Mouse (Mus musculus) forebrain, embryonic 13.5 days (tissue): ENCODE results near the gene Rbfox2. TPM values are rescaled to one million over a fixed set of nuclear protein-coding genes. Genes with fewer than 3 reads are reported as not detected.

Experiments used
- ATAC-seq: fragments of 200-750 bp; cut with Nextera tagmentation; 2 replicates; pipeline ENCODE4 v1.8.0; 2017
- H3K27ac ChIP-seq: fragments of 300-500 bp; sonication (generic); 2 replicates; pipeline ENCODE4 v1.5.1; 2015; ENCODE audit warnings: inconsistent platforms, mild to moderate bottlenecking, moderate library complexity
- H3K27me3 ChIP-seq: fragments of 300-500 bp; sonication (generic); 2 replicates; pipeline ENCODE4 v1.6.1; 2015; ENCODE audit warnings: mild to moderate bottlenecking, inconsistent platforms
- H3K36me3 ChIP-seq: fragments of 300-500 bp; sonication (generic); 2 replicates; pipeline ENCODE4 v1.6.1; 2015; ENCODE audit warnings: mild to moderate bottlenecking, inconsistent platforms; ENCODE audit not compliant: poor library complexity, severe bottlenecking
- H3K4me1 ChIP-seq: fragments of 300-500 bp; sonication (generic); 2 replicates; pipeline ENCODE4 v1.6.1; 2015; ENCODE audit warnings: inconsistent platforms
- H3K4me2 ChIP-seq: fragments of 300-500 bp; sonication (generic); 2 replicates; pipeline ENCODE4 v1.6.1; 2015; ENCODE audit warnings: inconsistent platforms, mild to moderate bottlenecking, moderate library complexity
- H3K4me3 ChIP-seq: fragments of 300-500 bp; sonication (generic); 2 replicates; pipeline ENCODE4 v1.5.1; 2015; ENCODE audit warnings: mild to moderate bottlenecking, inconsistent platforms
- H3K9ac ChIP-seq: fragments of 300-500 bp; sonication (generic); 2 replicates; pipeline ENCODE4 v1.6.1; 2015; ENCODE audit warnings: mild to moderate bottlenecking, inconsistent platforms
- H3K9me3 ChIP-seq: fragments of 300-500 bp; sonication (generic); replicated peaks from 2 replicates; pipeline ENCODE4 v1.6.1; 2016; ENCODE audit warnings: inconsistent platforms
- WGBS: fragments of 180-500 bp; shearing (Covaris S2); methylation state at CpG from one replicate; pipeline ENCODE4 v1.1.7; 2015; 5-methylcytosine and 5-hydroxymethylcytosine counted together
- polyA plus RNA-seq: library from polyadenylated mRNA; unstranded; fragments of >200 nt; fragmentation: Nextera tagmentation; extraction: Ambion mirVana; gene quantifications from 2 replicates; pipeline ENCODE4 v1.2.1, GENCODE M21; 2015

Gene Rbfox2
- polyA plus RNA-seq, 1 experiment from 2014 or later, result 116 TPM

DNA sequence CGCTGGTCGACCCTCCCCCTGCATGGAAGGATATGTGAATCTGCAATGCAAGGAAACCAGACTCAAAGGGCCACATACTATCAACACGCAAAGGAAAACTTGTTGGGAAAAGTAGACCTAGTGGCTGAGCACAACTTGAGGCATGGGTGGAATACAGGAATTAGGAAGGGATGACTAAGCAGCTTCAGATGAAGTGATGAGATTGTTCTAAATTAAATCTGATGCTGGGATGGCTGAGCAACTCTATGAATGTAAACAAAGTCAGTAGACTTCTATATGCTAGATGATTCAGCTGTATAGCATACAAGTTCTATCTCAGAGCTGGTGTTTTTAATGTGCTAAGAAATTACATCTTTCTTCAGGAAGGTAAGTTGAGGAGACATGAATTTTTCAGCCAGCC, 88.8 kb downstream of the Rbfox2 start:
- no peak for ATAC-seq
- H3K27ac ChIP-seq, result no peak overlapping the region
- WGBS, result 94% methylated on average over 3 of the region's 3 CpGs
- H3K27me3 ChIP-seq, result no peaks in the 10 kb centered on the region
- H3K4me1 ChIP-seq, result peaks cover 29% of the 10 kb centered on the region
- H3K9me3 ChIP-seq, result no peaks in the 10 kb centered on the region
- H3K9ac ChIP-seq, result no peak overlapping the region
- H3K36me3 ChIP-seq, result no peaks in the 10 kb centered on the region
- H3K4me3 ChIP-seq, result no peak overlapping the region
- H3K4me2 ChIP-seq, result no peak overlapping the region

DNA sequence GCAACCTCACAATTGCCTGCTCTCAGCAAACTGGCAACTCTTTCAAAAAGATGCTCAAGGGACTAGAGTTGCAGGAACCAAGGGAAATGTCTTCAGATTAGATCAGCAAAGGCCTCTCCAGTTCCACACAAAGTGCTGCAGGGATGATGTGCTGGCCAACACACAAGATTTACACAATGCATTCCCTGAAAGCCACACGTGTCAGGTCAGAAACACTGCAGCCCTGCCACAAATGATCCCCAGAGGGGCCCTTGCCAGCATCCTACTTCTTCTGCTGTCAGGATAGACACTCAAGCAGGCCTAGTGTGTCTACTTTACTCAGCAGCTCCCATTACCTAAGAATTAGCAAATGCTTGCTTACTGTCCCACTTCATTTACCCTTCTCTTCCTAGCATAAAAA, 89.3 kb downstream of the Rbfox2 start:
- ATAC-seq, result no peak
- WGBS, result 70% methylated on average over 1 of the region's 1 CpGs
- no peaks in the 10 kb centered on the region for H3K27me3 ChIP-seq

DNA sequence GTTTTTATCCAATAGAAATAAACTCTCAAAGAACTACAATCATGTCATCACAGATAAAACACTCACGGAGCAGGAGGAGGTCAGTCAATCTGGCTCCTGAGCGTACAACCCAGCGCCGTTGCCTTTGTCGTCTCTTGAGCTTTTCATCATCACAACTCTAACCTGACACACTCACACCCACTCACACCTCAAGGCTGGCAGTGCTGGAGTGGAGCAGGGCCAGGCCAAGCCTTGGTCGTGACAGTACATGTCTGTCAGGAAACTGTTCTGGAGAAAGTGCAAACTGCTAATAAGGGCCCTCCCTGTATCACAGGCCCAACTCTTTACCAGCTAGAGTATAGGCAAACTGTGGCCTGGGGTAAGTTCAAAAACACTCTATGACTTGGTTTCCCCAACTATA, 90.1 kb downstream of the Rbfox2 start:
- 92% methylated on average over 6 of the region's 6 CpGs for WGBS
- H3K4me3 ChIP-seq, result no peak overlapping the region

More for the DNA sequence above, 89.3 kb downstream of the Rbfox2 start:
- Histone ChIP-seq H3K4me1 (peaks cover 31% of the 10 kb centered on the region), H3K4me3 (no peak overlapping the region), H3K9me3 (no peaks in the 10 kb centered on the region), H3K27ac (no peak overlapping the region), H3K36me3 (no peaks in the 10 kb centered on the region), H3K4me2 (no peak overlapping the region), H3K9ac (no peak overlapping the region)

DNA sequence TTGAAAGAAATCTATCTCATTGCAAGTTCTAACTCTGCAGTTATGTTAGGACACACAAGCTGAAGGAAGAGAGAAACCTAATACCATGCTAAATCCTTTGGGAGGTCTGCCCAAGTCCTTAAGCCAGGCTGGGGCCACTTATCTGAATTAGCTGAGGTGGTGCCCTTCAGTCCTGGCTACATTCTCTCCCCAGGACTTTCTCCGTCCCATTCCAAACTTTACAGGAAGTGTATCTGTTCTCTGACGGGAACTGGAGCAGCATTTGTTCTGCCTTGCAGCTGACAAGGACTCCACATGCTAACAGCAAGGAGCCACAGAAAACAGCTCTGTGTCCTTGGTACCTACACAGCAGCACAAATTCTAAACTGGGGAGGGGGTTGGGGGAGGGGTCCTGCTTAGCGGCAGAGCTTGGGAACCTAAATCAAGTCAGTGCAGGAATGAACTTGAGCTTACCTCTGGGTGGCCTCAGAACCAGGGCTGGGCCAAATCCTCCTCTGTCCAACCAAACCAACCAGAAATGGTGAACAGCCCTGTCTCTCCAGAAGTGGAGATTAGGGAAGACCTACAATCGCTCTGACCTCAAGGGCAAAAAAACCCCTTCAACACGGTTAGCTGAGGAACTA, 91.5 kb downstream of the Rbfox2 start:
- WGBS, result 15% methylated on average over 5 of the region's 5 CpGs
- H3K27ac ChIP-seq, result no peak overlapping the region
- no peaks in the 10 kb centered on the region for H3K36me3 ChIP-seq
- H3K9me3 ChIP-seq, result no peaks in the 10 kb centered on the region
- H3K9ac ChIP-seq, result no peak overlapping the region
- H3K4me3 ChIP-seq, result no peak overlapping the region
- H3K4me1 ChIP-seq, result peaks cover 34% of the 10 kb centered on the region
- no peak for ATAC-seq
- H3K27me3 ChIP-seq, result no peaks in the 10 kb centered on the region
- H3K4me2 ChIP-seq, result no peak overlapping the region

More for the DNA sequence above, 90.1 kb downstream of the Rbfox2 start:
- Histone ChIP-seq H3K27ac (no peak overlapping the region), H3K4me2 (no peak overlapping the region), H3K36me3 (no peaks in the 10 kb centered on the region), H3K27me3 (no peaks in the 10 kb centered on the region), H3K9me3 (no peaks in the 10 kb centered on the region), H3K9ac (no peak overlapping the region), H3K4me1 (peaks cover 34% of the 10 kb centered on the region)
- no peak for ATAC-seq

- H3K36me3 ChIP-seq, result no peaks in the 10 kb centered on the region
- H3K4me3 ChIP-seq, result no peak overlapping the region
- H3K4me2 ChIP-seq, result no peak overlapping the region
- H3K9ac ChIP-seq, result no peak overlapping the region
- H3K9me3 ChIP-seq, result no peaks in the 10 kb centered on the region
- 35% methylated on average over 8 of the region's 8 CpGs for WGBS
- 0 out of 2 replicates have a peak, but pooled peaks have one; percentile 36 for ATAC-seq
- no peak overlapping the region for H3K27ac ChIP-seq
- H3K4me1 ChIP-seq, result peaks cover 34% of the 10 kb centered on the region
- no peaks in the 10 kb centered on the region for H3K27me3 ChIP-seq
Observed at GRCm38 (mm10) chr15:77214410-77215107, 92.2 kb downstream of the Rbfox2 start.

GRCm38 (mm10) chr15:77213829-77214228, 93.0 kb downstream of the Rbfox2 start:
- H3K36me3 ChIP-seq, result no peaks in the 10 kb centered on the region
- ATAC-seq, result no peak
- no peak overlapping the region for H3K9ac ChIP-seq
- H3K4me3 ChIP-seq, result no peak overlapping the region
- no peak overlapping the region for H3K27ac ChIP-seq
- no peaks in the 10 kb centered on the region for H3K27me3 ChIP-seq
- WGBS, result 64% methylated on average over 5 of the region's 5 CpGs
- H3K4me1 ChIP-seq, result peaks cover 34% of the 10 kb centered on the region
- no peaks in the 10 kb centered on the region for H3K9me3 ChIP-seq
- H3K4me2 ChIP-seq, result no peak overlapping the region

GRCm38 (mm10) chr15:77212818-77213217, 94.0 kb downstream of the Rbfox2 start:
- no peak overlapping the region for H3K27ac ChIP-seq
- H3K9me3 ChIP-seq, result no peaks in the 10 kb centered on the region
- H3K4me3 ChIP-seq, result no peak overlapping the region
- WGBS, result 81% methylated on average over 7 of the region's 7 CpGs
- H3K9ac ChIP-seq, result no peak overlapping the region
- ATAC-seq, result no peak
- H3K4me2 ChIP-seq, result no peak overlapping the region
- H3K36me3 ChIP-seq, result no peaks in the 10 kb centered on the region
- no peaks in the 10 kb centered on the region for H3K27me3 ChIP-seq
- H3K4me1 ChIP-seq, result peaks cover 36% of the 10 kb centered on the region

- no peak overlapping the region for H3K27ac ChIP-seq
- ATAC-seq, result no peak
- 81% methylated on average over 4 of the region's 4 CpGs for WGBS
Observed at GRCm38 (mm10) chr15:77212217-77212757, 94.5 kb downstream of the Rbfox2 start.

GRCm38 (mm10) chr15:77206996-77207395, 99.8 kb downstream of the Rbfox2 start:
- 67% methylated on average over 5 of the region's 5 CpGs for WGBS
- H3K27me3 ChIP-seq, result no peaks in the 10 kb centered on the region
- no peaks in the 10 kb centered on the region for H3K36me3 ChIP-seq
- H3K9ac ChIP-seq, result no peak overlapping the region
- peaks cover 27% of the 10 kb centered on the region for H3K4me1 ChIP-seq
- ATAC-seq, result no peak
- H3K4me3 ChIP-seq, result no peak overlapping the region
- H3K27ac ChIP-seq, result no peak overlapping the region
- H3K4me2 ChIP-seq, result no peak overlapping the region
- H3K9me3 ChIP-seq, result no peaks in the 10 kb centered on the region

More at GRCm38 (mm10) chr15:77212217-77212757, 94.5 kb downstream of the Rbfox2 start:
- Histone ChIP-seq H3K9me3 (no peaks in the 10 kb centered on the region), H3K27me3 (no peaks in the 10 kb centered on the region), H3K36me3 (no peaks in the 10 kb centered on the region), H3K9ac (no peak overlapping the region), H3K4me2 (no peak overlapping the region), H3K4me3 (no peak overlapping the region), H3K4me1 (peaks cover 35% of the 10 kb centered on the region)

DNA sequence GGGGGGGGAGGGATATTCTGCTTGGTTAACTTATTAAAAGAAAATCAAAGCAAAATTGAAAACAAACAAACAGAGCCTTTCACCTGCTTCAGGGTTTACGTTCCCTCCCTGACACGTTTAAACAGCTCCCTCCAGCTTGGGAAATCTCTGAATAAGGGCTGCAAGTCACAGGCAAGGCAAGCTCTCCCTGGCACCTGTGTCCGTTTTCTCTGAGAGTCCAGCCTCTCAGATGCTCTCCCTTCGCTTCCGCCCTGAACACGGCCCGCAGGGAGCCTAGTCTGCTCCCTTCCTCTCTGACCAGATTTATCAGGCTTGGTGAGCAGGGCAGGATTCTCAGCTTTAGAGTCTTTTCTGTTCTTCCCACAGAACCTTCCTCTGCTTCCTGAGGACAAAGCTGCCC, 101.9 kb downstream of the Rbfox2 start:
- Histone ChIP-seq H3K4me3 (no peak overlapping the region), H3K4me2 (no peak overlapping the region), H3K4me1 (peaks cover 28% of the 10 kb centered on the region), H3K27me3 (no peaks in the 10 kb centered on the region), H3K9ac (no peak overlapping the region), H3K9me3 (no peaks in the 10 kb centered on the region), H3K27ac (no peak overlapping the region), H3K36me3 (no peaks in the 10 kb centered on the region)
- no peak for ATAC-seq
- WGBS, result 74% methylated on average over 7 of the region's 7 CpGs

DNA sequence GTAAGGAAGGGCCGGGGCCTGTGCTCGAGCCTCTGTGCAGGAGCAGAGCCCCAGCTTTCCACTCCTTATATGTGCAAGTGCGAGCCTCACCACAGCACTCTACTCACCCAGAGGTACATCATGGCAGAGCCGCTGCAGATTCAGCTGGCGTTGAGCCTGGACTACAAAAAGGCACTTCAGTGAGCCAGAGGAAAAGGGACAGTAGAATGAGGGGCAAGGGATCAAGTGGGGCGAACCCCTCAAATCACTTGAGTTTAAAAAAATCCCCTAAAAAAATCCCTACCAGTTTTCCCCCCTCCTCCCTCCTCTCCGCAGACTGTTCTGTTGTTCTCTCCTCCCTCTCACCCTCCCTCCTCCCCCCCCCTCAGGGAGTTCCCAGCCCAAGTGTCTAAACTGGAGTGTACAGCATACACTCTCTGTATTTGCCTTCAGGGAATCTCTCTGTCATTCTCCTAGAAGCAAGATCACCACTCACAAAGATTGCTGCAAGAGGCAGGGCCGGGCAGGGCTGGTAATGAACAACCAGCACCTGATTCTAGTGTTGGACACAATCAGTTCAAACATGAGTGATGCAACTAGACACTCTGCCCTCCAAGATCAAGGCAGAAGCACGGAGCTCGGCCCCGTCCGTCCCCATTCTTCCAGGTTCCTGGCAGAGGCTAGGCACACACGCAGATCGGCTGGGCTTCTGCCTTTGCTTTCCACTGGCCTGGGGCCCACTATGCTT, 103.4 kb downstream of the Rbfox2 start:
- H3K9me3 ChIP-seq, result no peaks in the 10 kb centered on the region
- H3K27ac ChIP-seq, result peak overlapping the region; percentile 54
- 0 out of 2 replicates have a peak, but pooled peaks have one; percentile 33 for ATAC-seq
- WGBS, result 49% methylated on average over 14 of the region's 14 CpGs
- H3K9ac ChIP-seq, result peak overlapping the region; percentile 18
- H3K27me3 ChIP-seq, result no peaks in the 10 kb centered on the region
- no peak overlapping the region for H3K4me3 ChIP-seq
- no peaks in the 10 kb centered on the region for H3K36me3 ChIP-seq
- H3K4me2 ChIP-seq, result no peak overlapping the region
- peaks cover 28% of the 10 kb centered on the region for H3K4me1 ChIP-seq

- Histone ChIP-seq H3K9ac (peak overlapping the region; percentile 18; the same call in 1 of the 2 replicates), H3K36me3 (no peaks in the 10 kb centered on the region), H3K4me3 (no peak overlapping the region), H3K27me3 (no peaks in the 10 kb centered on the region), H3K4me2 (no peak overlapping the region), H3K4me1 (peaks cover 26% of the 10 kb centered on the region), H3K9me3 (no peaks in the 10 kb centered on the region), H3K27ac (no peak overlapping the region)
- 79% methylated on average over 3 of the region's 3 CpGs for WGBS
- no peak for ATAC-seq
Observed at GRCm38 (mm10) chr15:77202881-77203254, 103.9 kb downstream of the Rbfox2 start.
